Mouse (Mus musculus): ENCODE measurements around the gene Tac4. TPM values are rescaled to one million over a fixed set of nuclear protein-coding genes. Genes with fewer than 3 reads are reported as not detected.

Gene Tac4
- polyA plus RNA-seq, 1 experiment from 2014 or later, result not detected

- Histone ChIP-seq H3K4me3 (no peak overlapping the region), H3K9me3 (replicated peaks) (no peaks in the 10 kb centered on the region), H3K36me3 (ENCODE audit: poor library complexity, severe bottlenecking) (peaks cover 85% of the 10 kb centered on the region), H3K27me3 (no peaks in the 10 kb centered on the region), H3K9ac (no peak overlapping the region), H3K4me1 (no peaks in the 10 kb centered on the region), H3K4me2 (no peak overlapping the region), H3K27ac (no peak overlapping the region)
- ATAC-seq, result no peak
- WGBS, result 96% methylated on average over 3 of the region's 3 CpGs
These were observed 40.4 kb downstream of the Tac4 start for GRCm38 (mm10) chr11:95301772-95302171.

DNA sequence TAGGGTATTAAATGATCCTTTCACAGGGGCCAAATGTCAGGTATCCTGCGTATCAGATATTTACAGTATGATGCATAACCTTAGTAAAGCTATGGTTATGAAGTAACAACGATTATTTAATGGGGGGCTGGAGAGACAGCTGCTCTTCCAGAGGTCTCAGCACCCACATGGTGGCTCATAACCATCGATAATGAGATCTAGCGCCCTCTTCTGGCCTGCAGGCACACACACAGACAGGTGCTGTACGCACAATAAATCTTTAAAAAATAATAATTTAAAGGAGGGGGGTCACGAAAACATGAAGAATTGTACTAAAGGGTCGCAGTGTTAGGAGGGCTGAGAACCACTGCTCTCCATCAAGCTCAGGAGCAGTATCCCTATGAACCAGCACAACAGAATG, 44.3 kb downstream of the Tac4 start:
- Histone ChIP-seq H3K36me3 (ENCODE audit: poor library complexity, severe bottlenecking) (peaks cover 54% of the 10 kb centered on the region), H3K9ac (no peak overlapping the region), H3K4me1 (peaks cover 12% of the 10 kb centered on the region), H3K4me3 (no peak overlapping the region), H3K27me3 (no peaks in the 10 kb centered on the region), H3K27ac (no peak overlapping the region), H3K9me3 (replicated peaks) (no peaks in the 10 kb centered on the region), H3K4me2 (no peak overlapping the region)
- no peak for ATAC-seq
- 92% methylated on average over 7 of the region's 7 CpGs for WGBS

GRCm38 (mm10) chr11:95307526-95307925, 46.2 kb downstream of the Tac4 start:
- peaks cover 26% of the 10 kb centered on the region for H3K4me1 ChIP-seq
- no peak for ATAC-seq
- no peak overlapping the region for H3K4me3 ChIP-seq
- WGBS, result 83% methylated on average over 8 of the region's 8 CpGs
- no peak overlapping the region for H3K27ac ChIP-seq
- no peaks in the 10 kb centered on the region for H3K27me3 ChIP-seq
- no peak overlapping the region for H3K9ac ChIP-seq
- H3K4me2 ChIP-seq, result no peak overlapping the region
- peaks cover 35% of the 10 kb centered on the region for H3K36me3 ChIP-seq (ENCODE audit: poor library complexity, severe bottlenecking)
- H3K9me3 ChIP-seq (replicated peaks), result no peaks in the 10 kb centered on the region

- peak; percentile 95 for ATAC-seq
- under 1% methylated on average over 37 of the region's 37 CpGs for WGBS
These were observed 48.2 kb downstream of the Tac4 start for GRCm38 (mm10) chr11:95309510-95310006.

DNA sequence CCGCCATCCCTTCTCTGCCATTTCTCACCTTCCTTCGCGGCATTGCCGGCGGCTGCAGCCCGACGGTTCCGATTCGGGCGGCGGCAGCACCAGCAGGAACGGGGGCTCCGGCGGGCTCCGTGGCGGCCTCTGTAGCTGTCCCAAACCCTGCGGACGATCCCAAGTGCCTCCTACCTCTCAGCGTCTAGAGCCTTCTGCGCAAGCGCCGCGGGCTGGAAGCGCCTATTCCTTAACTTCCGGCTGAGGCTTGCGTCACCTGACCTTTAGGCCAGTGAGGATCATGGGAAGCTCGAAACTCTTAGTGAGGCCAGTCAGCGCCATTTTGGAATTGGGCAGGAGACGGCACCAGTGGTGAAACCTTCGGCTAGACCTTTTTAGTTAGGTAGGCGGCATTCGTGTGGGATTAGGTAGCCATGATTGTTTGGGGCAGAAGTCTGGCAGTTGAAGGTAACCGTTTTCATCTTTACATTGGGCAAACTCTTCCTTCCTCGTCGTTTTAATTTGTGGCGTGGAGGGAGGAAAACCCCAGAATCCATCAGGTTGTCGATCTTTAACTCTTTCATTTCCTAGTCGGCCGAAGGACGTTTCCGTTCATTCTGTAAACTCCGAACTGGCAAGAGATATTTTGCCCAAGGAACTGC, 48.8 kb downstream of the Tac4 start, which contains the start of gene Kat7:
TSS of gene Kat7 (minus strand) at position 240 of the 641 bp plus-strand sequence.
- WGBS, result under 1% methylated on average over 42 of the region's 42 CpGs
- H3K36me3 ChIP-seq (ENCODE audit: poor library complexity, severe bottlenecking), result peaks cover 11% of the 10 kb centered on the region
- H3K4me2 ChIP-seq, result peak within 1 kb of the TSS; percentile 81

More at GRCm38 (mm10) chr11:95309510-95310006, 48.2 kb downstream of the Tac4 start:
- Histone ChIP-seq H3K4me2 (peak overlapping the region; percentile 69), H3K36me3 (ENCODE audit: poor library complexity, severe bottlenecking) (peaks cover 16% of the 10 kb centered on the region), H3K9ac (peak overlapping the region; percentile 90), H3K27me3 (no peaks in the 10 kb centered on the region), H3K27ac (peak overlapping the region; percentile 95), H3K4me3 (peak overlapping the region; percentile 91), H3K9me3 (replicated peaks) (no peaks in the 10 kb centered on the region), H3K4me1 (peaks cover 26% of the 10 kb centered on the region)

DNA sequence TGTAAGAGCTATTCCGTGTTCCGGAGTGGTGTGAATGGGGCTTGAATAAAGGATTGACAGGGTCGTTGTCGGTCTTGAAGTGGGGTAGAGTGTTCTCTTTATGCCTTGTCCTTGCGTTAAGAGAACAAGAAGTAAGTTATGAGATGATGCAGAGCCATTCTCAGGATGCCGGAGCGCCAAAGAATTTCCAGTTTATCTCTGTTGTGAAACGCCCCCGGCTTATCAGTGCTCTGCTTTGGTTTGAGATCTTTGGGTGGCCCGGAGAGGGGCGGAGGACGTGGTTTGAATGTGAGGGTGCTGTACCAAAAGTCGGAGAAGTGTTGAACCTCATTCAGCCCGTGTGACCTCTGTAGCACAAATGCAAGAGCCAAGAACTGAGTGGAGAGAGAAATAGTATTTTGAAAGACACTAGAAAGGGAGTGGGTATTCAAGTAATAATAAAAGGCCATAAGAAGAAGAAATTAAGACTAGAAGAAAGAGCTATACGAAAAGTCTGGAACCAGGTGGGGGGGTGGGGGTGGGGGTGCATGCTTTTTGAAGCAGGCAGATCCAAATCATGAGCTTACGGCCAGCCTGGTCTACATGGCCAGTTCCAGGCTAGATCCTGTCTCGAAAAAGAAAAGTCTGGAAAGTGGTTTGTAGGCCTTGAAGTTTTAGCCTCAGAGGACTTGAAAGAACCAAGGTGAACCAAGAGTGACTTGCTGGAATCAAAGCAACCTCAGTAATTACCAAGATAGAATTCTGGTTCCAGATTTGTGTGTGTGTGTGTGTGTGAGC, 49.5 kb downstream of the Tac4 start:
- H3K4me1 ChIP-seq, result peaks cover 26% of the 10 kb centered on the region
- 5% methylated on average over 17 of the region's 17 CpGs for WGBS
- peak overlapping the region; percentile 79 for H3K27ac ChIP-seq
- no peaks in the 10 kb centered on the region for H3K9me3 ChIP-seq (replicated peaks)
- H3K4me2 ChIP-seq, result peak overlapping the region; percentile 81
- H3K4me3 ChIP-seq, result peak overlapping the region; percentile 91
- peak overlapping the region; percentile 76 for H3K9ac ChIP-seq
- no peaks in the 10 kb centered on the region for H3K27me3 ChIP-seq
- ATAC-seq, result peak; percentile 3; the same call in 1 of the 2 replicates
- H3K36me3 ChIP-seq (ENCODE audit: poor library complexity, severe bottlenecking), result peaks cover 4% of the 10 kb centered on the region

More for the DNA sequence above, 48.8 kb downstream of the Tac4 start, which contains the start of gene Kat7:
- ATAC-seq, result peak; percentile 94
- no peaks in the 10 kb centered on the region for H3K9me3 ChIP-seq (replicated peaks)
- H3K4me1 ChIP-seq, result peaks cover 26% of the 10 kb centered on the region
- H3K9ac ChIP-seq, result peak within 1 kb of the TSS; percentile 90
- no peaks in the 10 kb centered on the region for H3K27me3 ChIP-seq
- H3K27ac ChIP-seq, result peak within 1 kb of the TSS; percentile 95
- peak within 1 kb of the TSS; percentile 91 for H3K4me3 ChIP-seq

GRCm38 (mm10) chr11:95311425-95311807, 50.1 kb downstream of the Tac4 start:
- Histone ChIP-seq H3K27ac (no peak overlapping the region), H3K4me3 (peak overlapping the region; percentile 91), H3K4me1 (peaks cover 26% of the 10 kb centered on the region), H3K9ac (peak overlapping the region; percentile 76), H3K4me2 (peak overlapping the region; percentile 81), H3K9me3 (replicated peaks) (no peaks in the 10 kb centered on the region), H3K27me3 (no peaks in the 10 kb centered on the region), H3K36me3 (ENCODE audit: poor library complexity, severe bottlenecking) (no peaks in the 10 kb centered on the region)
- ATAC-seq, result no peak
- 6% methylated on average over 5 of the region's 5 CpGs for WGBS

DNA sequence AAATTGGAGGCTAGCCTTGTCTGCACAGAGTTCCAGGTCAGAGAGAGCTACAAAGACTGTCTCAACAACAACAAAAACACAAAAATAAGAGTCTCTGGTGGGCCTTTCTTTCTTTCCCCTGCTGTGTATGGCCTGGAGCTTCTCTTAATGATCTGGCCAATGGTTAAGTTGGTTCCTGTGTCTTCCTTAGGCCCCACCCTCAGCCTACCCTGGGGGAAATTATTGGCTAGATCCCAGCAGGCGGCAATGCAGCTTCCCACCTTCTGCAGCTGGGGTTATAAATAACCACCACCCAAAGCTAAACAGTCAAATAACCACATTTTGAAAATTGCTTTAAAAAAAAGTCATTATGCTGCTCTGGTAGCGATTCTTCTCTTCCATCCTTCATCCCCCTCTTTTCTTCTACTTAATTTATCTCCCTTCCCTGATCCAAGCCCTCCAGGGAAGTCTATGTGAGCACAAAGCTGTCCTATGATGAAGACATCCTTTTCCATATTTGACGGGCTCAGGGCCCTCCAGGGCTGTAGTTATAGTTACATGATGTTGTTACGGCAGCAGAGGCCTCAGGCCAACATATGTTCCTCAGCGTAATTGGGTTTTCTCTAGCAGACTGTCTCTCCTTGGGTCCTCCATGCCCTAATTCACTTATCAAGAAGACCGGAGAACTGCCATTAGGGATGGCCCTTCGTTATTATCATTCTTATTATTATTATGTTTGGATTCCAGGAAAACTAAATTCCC, 54.1 kb downstream of the Tac4 start:
- Histone ChIP-seq H3K4me3 (no peak overlapping the region), H3K9ac (no peak overlapping the region), H3K4me2 (no peak overlapping the region), H3K27me3 (no peaks in the 10 kb centered on the region), H3K27ac (no peak overlapping the region), H3K9me3 (replicated peaks) (no peaks in the 10 kb centered on the region), H3K4me1 (peaks cover 14% of the 10 kb centered on the region), H3K36me3 (ENCODE audit: poor library complexity, severe bottlenecking) (no peaks in the 10 kb centered on the region)
- no peak for ATAC-seq
- 82% methylated on average over 7 of the region's 7 CpGs for WGBS

GRCm38 (mm10) chr11:95318116-95318515, 56.8 kb downstream of the Tac4 start:
- no peak overlapping the region for H3K4me2 ChIP-seq
- H3K9me3 ChIP-seq (replicated peaks), result no peaks in the 10 kb centered on the region
- H3K27me3 ChIP-seq, result no peaks in the 10 kb centered on the region
- ATAC-seq, result no peak
- H3K27ac ChIP-seq, result no peak overlapping the region
- no peak overlapping the region for H3K4me3 ChIP-seq
- 91% methylated on average over 9 of the region's 9 CpGs for WGBS
- no peaks in the 10 kb centered on the region for H3K36me3 ChIP-seq (ENCODE audit: poor library complexity, severe bottlenecking)
- H3K4me1 ChIP-seq, result no peaks in the 10 kb centered on the region
- no peak overlapping the region for H3K9ac ChIP-seq

Measured in forebrain, embryonic 13.5 days (tissue).